Mouse (Mus musculus) lung, postnatal 14 days (tissue): Measurements from ENCODE around the gene Aqp7.

Experiments used
- DNase-seq: peaks from one replicate; pipeline ENCODE4 v3.0.0; 2021

Gene Aqp7

GRCm38 (mm10) chr4:40997916-40998315 lies 50.0 kb downstream of the Aqp7 start:
- DNase-seq = no peak

GRCm38 (mm10) chr4:40996302-40996701 lies 51.6 kb downstream of the Aqp7 start:
- no peak for DNase-seq

- DNase-seq = no peak
Measured at GRCm38 (mm10) chr4:40989633-40990032, 58.3 kb downstream of the Aqp7 start.

GRCm38 (mm10) chr4:40983686-40984085 lies 64.3 kb downstream of the Aqp7 start:
- no peak for DNase-seq
